In genomic region chr7:72306847-72307246, GRCm38 (mm10) we compare ENCODE assay signal across 8 mouse cellular contexts. TPM values are rescaled to one million over a fixed set of nuclear protein-coding genes. Genes with fewer than 3 reads are reported as not detected.
A peak's percentile ranks its signal among the peaks of the same experiment; 100 is the strongest.
DNase-seq lines count a peak whose midpoint lies in the region; ATAC-seq and TF ChIP-seq lines count a peak whose summit lies in the region.

No protein-coding gene starts in this region.

- peak overlapping the region; percentile 39 for H3K4me3 ChIP-seq in neural tube, embryonic 11.5 days (ENCODE audit: low read depth, low read length)
- peak overlapping the region; percentile 52 for H3K4me3 ChIP-seq in limb, embryonic 14.5 days (replicated peaks; ENCODE audit: low read length)
- H3K4me3 ChIP-seq in stomach, embryonic 14.5 days (ENCODE audit: low read depth, low read length) = peak overlapping the region; percentile 56

- no peaks in the 10 kb centered on the region for H3K9me3 ChIP-seq in neural tube, embryonic 11.5 days (ENCODE audit: control insufficient read depth, low read length)
- H3K9me3 ChIP-seq in limb, embryonic 14.5 days (ENCODE audit: control insufficient read depth, low read length) = no peaks in the 10 kb centered on the region
- H3K9me3 ChIP-seq in stomach, embryonic 14.5 days (ENCODE audit: control insufficient read depth, low read depth, low read length) = no peaks in the 10 kb centered on the region

- no peak for DNase-seq in frontal cortex, adult 2 months (ENCODE audit: extremely low spot score in 1 of 2, low spot score in 1 of 2)
- no peak for DNase-seq in neural tube, embryonic 11.5 days (ENCODE audit: low spot score)
- no peak for DNase-seq in neural tube, embryonic 10.5 days (ENCODE audit: extremely low spot score, low spot score)
- DNase-seq in limb, embryonic 14.5 days (ENCODE audit: low spot score) = no peak
- no peak for DNase-seq in urinary bladder, postnatal 10 days (ENCODE audit: low spot score)
- DNase-seq in layer of hippocampus, adult 18-20 months (ENCODE audit: low spot score in 2 of 2) = no peak

- 6% methylated on average over 7 of the region's 7 CpGs for WGBS in neural tube, embryonic 11.5 days
- 7% methylated on average over 7 of the region's 7 CpGs for WGBS in limb, embryonic 14.5 days
- 7% methylated on average over 7 of the region's 7 CpGs for WGBS in stomach, embryonic 14.5 days

- H3K9ac ChIP-seq in neural tube, embryonic 11.5 days (ENCODE audit: low read length) = no peak overlapping the region
- peak overlapping the region; percentile 43 for H3K9ac ChIP-seq in limb, embryonic 14.5 days (ENCODE audit: low read depth, low read length, severe bottlenecking)
- 0 out of 2 replicates have a peak overlapping the region, but pooled peaks have one; percentile 28 for H3K9ac ChIP-seq in stomach, embryonic 14.5 days (replicated peaks; ENCODE audit: low read depth, low read length)

- H3K27me3 ChIP-seq in neural tube, embryonic 11.5 days (ENCODE audit: control insufficient read depth, insufficient read depth, low read length) = 0 out of 2 replicates have a peak, but pooled peaks cover 4% of the 10 kb centered on the region
- no peaks in the 10 kb centered on the region for H3K27me3 ChIP-seq in limb, embryonic 14.5 days (ENCODE audit: control insufficient read depth, insufficient read depth, low read length)
- no peaks in the 10 kb centered on the region for H3K27me3 ChIP-seq in stomach, embryonic 14.5 days (ENCODE audit: control insufficient read depth, insufficient read depth, low read length)

- no peak overlapping the region for H3K27ac ChIP-seq in neural tube, embryonic 11.5 days (ENCODE audit: low read depth, low read length)
- 0 out of 2 replicates have a peak overlapping the region, but pooled peaks have one; percentile 14 for H3K27ac ChIP-seq in limb, embryonic 14.5 days (replicated peaks; ENCODE audit: low read depth, low read length)
- H3K27ac ChIP-seq in stomach, embryonic 14.5 days (ENCODE audit: low read length) = 0 out of 2 replicates have a peak overlapping the region, but pooled peaks have one; percentile 52

- H3K4me1 ChIP-seq in neural tube, embryonic 11.5 days (ENCODE audit: control insufficient read depth, insufficient read depth, low read length) = no peaks in the 10 kb centered on the region
- peaks cover 6% of the 10 kb centered on the region; the same call in 1 of the 2 replicates for H3K4me1 ChIP-seq in limb, embryonic 14.5 days (ENCODE audit: control insufficient read depth, insufficient read depth, low read length)
- no peaks in the 10 kb centered on the region for H3K4me1 ChIP-seq in stomach, embryonic 14.5 days (ENCODE audit: control insufficient read depth, insufficient read depth, low read length)

- peak; percentile 20; the same call in 1 of the 2 replicates for ATAC-seq in frontal cortex, adult (ENCODE audit: low TSS enrichment)
- no peak for ATAC-seq in neural tube, embryonic 11.5 days (ENCODE audit: insufficient read depth, low FRiP score, low TSS enrichment)
- ATAC-seq in limb, embryonic 14.5 days (ENCODE audit: low FRiP score, low read depth) = 0 out of 2 replicates have a peak, but pooled peaks have one; percentile 30
- 0 out of 2 replicates have a peak, but pooled peaks have one; percentile 12 for ATAC-seq in stomach, embryonic 14.5 days (ENCODE audit: insufficient number of reproducible peaks, insufficient read depth, low FRiP score, low read depth)

- no peak for TF ChIP-seq POLR2A in limb, embryonic 14.5 days (IDR thresholded peaks at IDR 0.05; ENCODE audit: borderline replicate concordance, extremely low read depth, insufficient read depth, insufficient read length)

- peak overlapping the region; percentile 84 for H3K4me2 ChIP-seq in neural tube, embryonic 11.5 days (ENCODE audit: low read depth)
- H3K4me2 ChIP-seq in limb, embryonic 14.5 days (replicated peaks; ENCODE audit: low read depth, low read length, severe bottlenecking) = peak overlapping the region; percentile 97
- peak overlapping the region; percentile 98 for H3K4me2 ChIP-seq in stomach, embryonic 14.5 days (replicated peaks; ENCODE audit: low read depth, low read length)

- H3K36me3 ChIP-seq in neural tube, embryonic 11.5 days (ENCODE audit: control insufficient read depth, insufficient read depth, low read length) = no peaks in the 10 kb centered on the region
- no peaks in the 10 kb centered on the region for H3K36me3 ChIP-seq in limb, embryonic 14.5 days (ENCODE audit: control insufficient read depth, insufficient read depth, low read length)
- H3K36me3 ChIP-seq in stomach, embryonic 14.5 days (ENCODE audit: control insufficient read depth, insufficient read depth, low read length) = no peaks in the 10 kb centered on the region

RNA-seq across cellular contexts. Expression of gene Mctp2, which starts 0.4 kb away (rescaled TPM):
- 0.78 and 1.1 TPM in 2 replicates for polyA plus RNA-seq in frontal cortex, adult 2 months (2012; rRNA removed)
- 0.19 and 0.42 TPM in 2 replicates for polyA plus RNA-seq in neural tube, embryonic 11.5 days (2014; fragmentation: Nextera tagmentation; extraction: Ambion mirVana)
- polyA plus RNA-seq in limb, embryonic 14.5 days (2012; rRNA removed) = 0.47 and 1.0 TPM in 2 replicates
- polyA plus RNA-seq in limb, embryonic 14.5 days (2014; fragmentation: Nextera tagmentation; extraction: Ambion mirVana) = 0.89 and 1.3 TPM in 2 replicates
- polyA plus RNA-seq in stomach, embryonic 14.5 days (2014; fragmentation: Nextera tagmentation; extraction: Ambion mirVana) = 3.9 and 4.6 TPM in 2 replicates
- total RNA-seq in layer of hippocampus, adult 18-20 months (2021) = 1 to 10 TPM; 1.5 to 2.0 TPM
